Mouse (Mus musculus) right cerebral cortex, postnatal 14 days (tissue): Measurements from ENCODE around the gene Tent5c.
"Not testable (repeated sequence)": the region's sequence is repeated elsewhere in the genome, so short reads cannot be mapped to it uniquely, and the experiment has no call there.

ENCODE experiments used
- DNase-seq: peaks from one replicate; pipeline ENCODE4 v3.0.0; 2022

Gene Tent5c

DNA sequence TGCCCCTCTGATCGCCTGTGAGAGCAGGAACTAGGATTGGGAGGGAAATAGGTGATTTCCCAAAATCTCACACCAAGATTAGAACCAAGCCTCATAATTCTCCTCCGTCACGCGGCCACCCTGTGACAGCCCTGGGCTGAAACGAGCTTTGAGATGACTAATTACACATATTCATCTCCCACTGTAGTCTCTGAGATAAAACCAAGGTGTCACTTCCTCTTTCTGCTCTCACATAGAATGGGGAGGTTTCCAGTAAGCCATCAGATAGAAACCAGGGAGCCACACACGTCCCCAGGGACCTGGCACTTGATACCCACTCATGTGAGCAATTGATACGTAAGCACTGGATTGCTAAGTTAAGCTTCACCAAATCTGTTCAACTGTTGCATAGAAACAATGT lies 52.4 kb downstream of the Tent5c start:
- DNase-seq: no peak

- DNase-seq: no peak
These were observed 57.4 kb downstream of the Tent5c start for GRCm38 (mm10) chr3:100431705-100432104.

- DNase-seq: no peak
These were observed 58.4 kb downstream of the Tent5c start for GRCm38 (mm10) chr3:100430731-100431130.

DNA sequence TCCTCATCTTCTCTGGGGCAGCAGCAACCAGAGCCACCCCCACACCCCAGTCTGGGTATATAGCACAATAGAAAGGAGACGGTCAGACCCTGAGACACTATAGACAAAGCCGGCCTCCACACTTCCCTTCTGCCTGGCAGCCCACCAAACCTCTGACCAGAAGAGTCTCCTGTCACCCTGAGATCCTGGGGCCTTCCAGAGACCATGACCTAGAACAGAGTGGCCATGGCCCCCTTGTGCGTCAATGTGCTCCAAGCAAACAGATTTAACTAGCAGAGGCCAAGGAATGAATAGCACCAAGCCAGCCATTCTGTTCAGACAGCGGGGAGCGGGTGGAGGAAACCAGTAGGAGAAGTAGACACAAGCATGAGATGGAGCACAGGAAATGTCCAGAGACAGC lies 59.0 kb downstream of the Tent5c start:
- no peak for DNase-seq

DNA sequence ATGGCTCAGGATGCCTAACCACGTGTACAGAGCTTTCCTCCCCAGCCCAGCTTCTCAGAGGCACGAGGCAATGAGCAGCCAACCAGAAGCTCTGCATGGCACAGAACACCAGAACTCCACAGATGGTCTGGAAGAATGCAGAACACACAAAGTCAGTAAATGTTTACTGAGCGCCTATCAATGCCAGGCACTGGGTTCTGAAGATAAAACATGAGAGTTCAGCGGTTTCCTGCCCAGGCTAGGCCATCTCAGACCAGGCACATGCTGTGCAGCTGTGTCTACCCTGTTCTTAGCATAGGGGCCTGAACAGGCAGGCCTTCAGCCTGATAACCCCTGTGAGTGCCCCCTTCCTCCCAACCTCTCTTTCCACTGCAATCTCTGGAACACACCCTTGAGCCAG lies 59.5 kb downstream of the Tent5c start:
- DNase-seq: no peak

DNA sequence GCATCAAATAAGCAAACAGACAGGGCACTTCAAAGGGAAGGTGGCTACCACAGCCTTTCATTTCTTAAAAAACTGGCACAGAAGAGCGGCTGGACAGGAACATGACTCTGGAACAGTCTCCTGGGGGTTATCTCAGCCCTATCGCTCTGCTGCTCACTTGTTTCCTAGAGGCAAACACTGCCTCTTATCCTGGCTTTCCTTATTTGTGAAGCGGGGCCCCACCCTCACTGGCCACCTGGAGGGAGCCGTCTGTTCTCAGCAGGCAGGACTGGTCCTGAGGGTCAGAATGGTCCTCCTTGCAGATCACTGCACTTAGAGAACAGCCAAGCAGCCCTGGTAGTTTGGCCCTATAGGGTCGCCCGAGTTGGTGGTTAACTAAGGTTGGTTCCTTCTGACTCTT lies 61.6 kb downstream of the Tent5c start:
- DNase-seq: no peak

DNA sequence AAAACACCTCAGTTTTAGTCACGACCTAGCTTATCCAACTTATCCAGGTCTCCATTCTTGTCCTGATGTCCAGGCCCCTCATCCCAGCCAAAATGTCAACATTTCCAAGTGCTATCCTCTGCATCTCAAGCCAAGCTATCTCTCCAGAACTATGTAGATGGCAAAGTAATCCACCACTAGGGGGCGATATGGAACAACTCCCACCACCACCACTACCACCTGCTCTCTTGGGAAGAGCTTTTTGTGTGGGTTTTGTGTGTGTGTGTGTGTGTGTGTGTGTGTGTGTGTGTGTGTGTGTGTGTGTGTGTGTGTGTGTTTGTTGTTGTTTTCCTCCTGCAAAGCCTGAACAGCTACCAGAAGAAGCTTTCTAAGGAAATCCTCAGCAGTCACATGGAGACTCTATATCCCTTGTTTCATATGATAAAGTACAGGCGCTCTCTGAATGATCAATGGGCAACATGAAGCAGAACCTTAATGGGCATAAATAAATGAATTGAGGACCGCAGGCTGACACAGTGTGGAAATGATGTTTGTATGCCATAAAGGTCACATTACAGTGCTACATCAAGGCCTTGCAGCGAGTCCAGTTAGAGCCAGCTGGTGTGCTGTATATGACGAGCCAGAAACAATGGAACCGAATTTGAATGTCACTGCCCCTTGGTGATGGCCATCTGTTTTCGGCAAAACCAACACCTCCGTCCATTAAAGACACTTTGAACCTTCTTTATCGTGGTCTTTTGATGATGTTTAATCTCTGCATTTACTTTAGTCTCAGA lies 66.5 kb downstream of the Tent5c start:
- no peak for DNase-seq

DNA sequence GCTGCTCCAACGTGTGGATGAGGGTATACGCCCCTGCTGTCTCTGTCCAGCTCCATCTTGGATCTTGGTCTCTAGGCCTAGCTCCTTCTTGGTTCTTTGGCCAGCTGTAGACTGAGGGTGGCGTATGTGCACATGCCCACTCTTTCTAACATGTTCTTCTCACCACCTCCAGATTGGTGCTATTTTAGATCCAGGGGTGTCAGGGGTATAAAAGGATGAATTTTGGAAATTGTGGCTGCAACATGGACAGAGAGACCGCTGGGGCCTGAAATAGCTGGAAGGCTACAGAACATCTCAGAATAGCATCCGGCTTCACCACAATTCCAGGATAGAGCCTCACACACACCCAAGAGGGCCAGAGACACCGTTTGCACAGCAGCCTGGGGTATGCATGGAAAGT lies 67.8 kb downstream of the Tent5c start:
- DNase-seq: no peak

DNA sequence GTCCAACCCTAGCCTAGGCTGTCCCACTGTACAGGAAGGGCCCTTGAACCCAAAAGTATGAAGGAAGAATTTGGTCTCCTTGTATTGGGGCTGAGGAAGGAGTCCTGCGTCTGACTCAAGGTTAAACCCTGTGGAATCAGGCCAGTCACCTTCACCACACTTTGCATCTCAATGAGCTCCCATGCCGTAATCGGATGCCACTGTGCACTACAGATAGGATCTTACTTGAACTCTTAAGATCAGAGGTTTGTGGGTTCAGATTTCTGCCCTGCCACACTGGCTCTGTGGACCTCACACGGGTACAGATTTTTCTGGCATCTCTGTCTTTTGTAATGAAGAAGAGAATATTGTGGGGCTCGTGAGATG lies 68.5 kb downstream of the Tent5c start:
- no peak for DNase-seq

DNA sequence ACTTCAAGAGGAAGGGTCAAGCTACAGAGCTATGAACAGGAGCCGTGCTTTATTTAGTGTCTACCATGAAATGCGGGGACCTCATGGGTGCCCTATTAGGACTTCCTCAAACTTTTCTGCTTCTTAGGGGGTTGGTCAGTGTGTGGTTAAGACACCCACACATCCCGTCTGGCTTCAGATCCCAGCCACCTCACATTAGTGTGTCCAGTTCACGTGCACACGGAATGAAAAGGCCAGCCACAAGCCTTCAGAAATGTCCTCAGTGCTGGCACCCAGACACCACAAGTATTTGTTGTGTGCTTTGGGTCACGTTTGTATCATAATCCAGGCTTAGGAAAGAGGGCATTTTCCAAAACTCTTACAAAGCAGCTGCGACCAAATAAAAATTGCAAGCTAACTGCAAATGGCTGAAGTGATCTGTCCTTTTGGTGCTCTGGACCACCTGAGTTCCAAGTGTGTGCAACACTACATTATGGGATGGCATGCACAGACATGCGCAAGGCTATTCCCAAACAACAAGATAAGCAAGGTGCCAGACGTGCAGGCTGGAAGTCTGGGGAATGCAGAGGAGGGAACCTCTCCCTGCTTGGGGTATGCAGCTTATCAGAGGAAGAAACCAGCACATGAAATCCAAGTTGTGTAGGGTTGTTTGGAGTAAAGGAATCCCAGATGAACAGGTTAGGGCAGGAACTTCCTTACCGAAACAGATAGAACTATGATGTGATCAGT lies 69.0 kb downstream of the Tent5c start:
- no peak for DNase-seq

GRCm38 (mm10) chr3:100418387-100418786 lies 70.7 kb downstream of the Tent5c start:
- DNase-seq: no peak

DNA sequence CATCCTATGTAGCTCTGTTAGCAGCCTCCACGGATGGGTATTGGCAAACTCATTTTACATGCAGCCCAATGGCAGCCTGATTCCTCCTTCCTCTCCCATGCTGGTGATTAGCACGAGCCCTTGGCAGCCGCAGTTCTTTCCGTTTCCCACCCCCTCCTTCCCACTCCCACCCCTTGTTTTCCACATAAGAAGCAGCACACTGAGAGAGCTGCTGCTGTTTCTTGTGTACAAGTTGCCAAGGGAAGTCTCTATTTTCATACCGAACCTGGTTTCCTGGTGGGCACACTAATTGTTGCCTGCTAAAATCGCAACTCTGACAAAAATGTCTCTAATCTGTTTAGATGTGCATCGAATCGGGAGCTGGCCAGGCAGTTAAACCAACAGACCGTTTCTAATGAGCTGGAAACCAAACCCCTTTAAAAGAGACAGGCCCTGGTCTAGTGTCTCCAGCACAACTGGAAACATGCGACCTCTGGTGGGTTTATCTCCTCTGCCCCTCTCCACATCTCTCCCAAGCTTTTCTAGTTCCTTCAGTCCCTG lies 71.3 kb downstream of the Tent5c start:
- DNase-seq: no peak

GRCm38 (mm10) chr3:100415671-100416070 lies 73.5 kb downstream of the Tent5c start:
- DNase-seq: no peak

DNA sequence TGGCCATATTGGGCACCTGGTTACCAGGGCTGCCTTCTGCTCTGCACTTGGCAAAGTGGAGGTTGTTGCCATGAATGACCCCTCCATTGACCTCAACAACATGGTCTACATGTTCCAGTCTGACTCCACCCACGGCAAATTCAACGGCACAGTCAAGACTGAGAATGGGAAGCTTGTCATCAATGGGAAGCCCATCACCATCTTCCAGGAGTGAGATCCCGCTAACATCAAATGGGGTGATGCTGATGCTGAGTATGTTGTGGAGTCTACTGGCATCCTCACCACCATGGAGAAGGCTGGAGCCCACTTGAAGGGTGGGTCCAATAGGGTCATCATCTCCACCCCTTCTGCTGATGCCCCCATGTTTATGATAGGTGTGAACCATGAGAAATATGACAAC lies 75.5 kb downstream of the Tent5c start:
- DNase-seq: not testable (repeated sequence)

DNA sequence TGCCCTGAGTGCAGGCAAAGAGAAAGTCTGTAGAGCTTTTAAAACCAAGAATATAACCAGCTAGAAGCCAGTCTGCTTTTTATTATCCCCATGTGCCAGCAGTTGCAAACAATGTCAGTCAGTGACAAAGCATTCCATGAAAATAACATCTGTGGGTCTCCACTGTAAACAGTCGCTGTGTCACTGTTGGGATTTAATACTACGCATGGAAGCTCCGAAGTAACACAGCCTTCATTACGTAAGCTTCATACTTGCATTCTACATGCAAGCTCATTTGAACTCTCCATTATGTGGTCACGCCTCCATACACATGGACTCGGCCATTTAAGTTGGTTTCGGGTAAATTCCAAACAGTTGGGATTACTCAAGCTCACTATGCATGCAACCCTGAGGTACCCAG lies 77.2 kb downstream of the Tent5c start:
- no peak for DNase-seq

- no peak for DNase-seq
These were observed 79.8 kb downstream of the Tent5c start for GRCm38 (mm10) chr3:100409280-100409679.

DNA sequence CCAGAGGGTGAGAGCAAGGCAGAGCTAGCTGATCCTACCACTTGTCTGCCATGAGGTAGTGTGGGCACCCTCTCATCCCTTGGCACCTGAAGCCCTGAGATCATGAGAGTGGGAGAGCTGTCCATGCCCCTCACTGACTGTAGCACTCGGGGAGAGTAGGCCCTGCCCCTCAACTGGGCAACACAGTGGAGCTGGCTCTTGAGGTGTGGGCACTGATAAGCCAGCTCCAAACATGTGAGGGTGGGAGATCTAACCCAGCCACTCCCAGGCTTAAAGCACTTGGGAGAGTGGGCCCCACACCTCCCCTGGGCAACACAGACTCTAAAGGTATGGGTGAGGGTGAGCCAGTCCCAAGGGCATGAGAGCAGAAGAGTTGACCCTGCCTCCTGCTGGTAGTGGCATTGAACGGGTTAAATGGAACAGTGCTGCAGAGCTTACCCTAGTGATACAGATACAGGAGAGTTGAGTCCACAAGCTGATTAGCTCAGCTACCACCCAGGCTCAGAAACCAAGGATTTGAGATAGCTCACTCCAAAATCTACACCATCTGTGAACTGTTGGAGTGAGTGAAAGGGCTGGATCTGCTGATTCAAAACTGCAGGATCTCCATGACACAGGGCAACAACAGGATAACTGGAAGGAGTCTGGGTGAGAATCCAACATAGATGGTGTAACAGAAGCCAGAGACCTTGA lies 80.6 kb downstream of the Tent5c start:
- no peak for DNase-seq

GRCm38 (mm10) chr3:100402656-100403055 lies 86.5 kb downstream of the Tent5c start:
- DNase-seq: no peak
